Mouse (Mus musculus) ovary, adult 18-20 months (tissue): ENCODE measurements around the gene Filip1.
A peak's percentile ranks its signal among the peaks of the same experiment; 100 is the strongest.
"Not testable (repeated sequence)": the region's sequence is repeated elsewhere in the genome, so short reads cannot be mapped to it uniquely, and the experiment has no call there.

Experiments used
- DNase-seq: peaks from one replicate; pipeline ENCODE4 v3.0.0; 2022; ENCODE audit warnings: low spot score, mixed read lengths

Gene Filip1

GRCm38 (mm10) chr9:80012751-80013150, at the start of gene Filip1:
Gene Filip1, minus strand, starts transcription at chr9:80012851.
- DNase-seq = no peak

- no peak for DNase-seq
These were observed 45.0 kb upstream of the Filip1 start for GRCm38 (mm10) chr9:80057690-80058089.

- no peak for DNase-seq
These were observed 40.3 kb upstream of the Filip1 start for GRCm38 (mm10) chr9:80052951-80053350.

- not testable (repeated sequence) for DNase-seq
These were observed 36.6 kb upstream of the Filip1 start for GRCm38 (mm10) chr9:80049271-80049670.

GRCm38 (mm10) chr9:80044301-80044700, 31.6 kb upstream of the Filip1 start:
- not testable (repeated sequence) for DNase-seq

- no peak for DNase-seq
These were observed 26.7 kb upstream of the Filip1 start for GRCm38 (mm10) chr9:80039296-80039815.

- DNase-seq = no peak
These were observed 25.3 kb upstream of the Filip1 start for GRCm38 (mm10) chr9:80037997-80038383.

GRCm38 (mm10) chr9:80037262-80037996, 24.8 kb upstream of the Filip1 start:
- no peak for DNase-seq

- DNase-seq = no peak
These were observed 13.9 kb upstream of the Filip1 start for GRCm38 (mm10) chr9:80026581-80027021.

GRCm38 (mm10) chr9:80026017-80026416, 13.4 kb upstream of the Filip1 start:
- peak; percentile 16 for DNase-seq

GRCm38 (mm10) chr9:80025347-80025746, 12.7 kb upstream of the Filip1 start:
- not testable (repeated sequence) for DNase-seq

- DNase-seq = peak; percentile 60
These were observed 10.2 kb upstream of the Filip1 start for GRCm38 (mm10) chr9:80022821-80023220.

GRCm38 (mm10) chr9:80021648-80022047, 9.0 kb upstream of the Filip1 start:
- DNase-seq = no peak

- no peak for DNase-seq
These were observed 7.8 kb upstream of the Filip1 start for GRCm38 (mm10) chr9:80020429-80020828.

GRCm38 (mm10) chr9:80012016-80012415, 635 bp downstream of the Filip1 start:
- DNase-seq = no peak

GRCm38 (mm10) chr9:80002394-80003188, 10.1 kb downstream of the Filip1 start:
- peak; percentile 40 for DNase-seq

- DNase-seq = no peak
These were observed 15.4 kb downstream of the Filip1 start for GRCm38 (mm10) chr9:79997282-79997681.

- no peak for DNase-seq
These were observed 18.4 kb downstream of the Filip1 start for GRCm38 (mm10) chr9:79994296-79994695.

- DNase-seq = no peak
These were observed 19.6 kb downstream of the Filip1 start for GRCm38 (mm10) chr9:79993066-79993465.

GRCm38 (mm10) chr9:79990456-79991017, 22.1 kb downstream of the Filip1 start:
- no peak for DNase-seq

GRCm38 (mm10) chr9:79989703-79990102, 22.9 kb downstream of the Filip1 start:
- no peak for DNase-seq

- no peak for DNase-seq
These were observed 23.6 kb downstream of the Filip1 start for GRCm38 (mm10) chr9:79989061-79989460.

- DNase-seq = no peak
These were observed 29.4 kb downstream of the Filip1 start for GRCm38 (mm10) chr9:79983244-79983643.
